Mouse (Mus musculus): ENCODE measurements at regions not wholly inside any gene's neighbourhood (a gene's known extent, or its start where the extent isn't known, plus 50 kb on each side); places are given as distances from the start of the nearest gene placed in this dataset.

DNA sequence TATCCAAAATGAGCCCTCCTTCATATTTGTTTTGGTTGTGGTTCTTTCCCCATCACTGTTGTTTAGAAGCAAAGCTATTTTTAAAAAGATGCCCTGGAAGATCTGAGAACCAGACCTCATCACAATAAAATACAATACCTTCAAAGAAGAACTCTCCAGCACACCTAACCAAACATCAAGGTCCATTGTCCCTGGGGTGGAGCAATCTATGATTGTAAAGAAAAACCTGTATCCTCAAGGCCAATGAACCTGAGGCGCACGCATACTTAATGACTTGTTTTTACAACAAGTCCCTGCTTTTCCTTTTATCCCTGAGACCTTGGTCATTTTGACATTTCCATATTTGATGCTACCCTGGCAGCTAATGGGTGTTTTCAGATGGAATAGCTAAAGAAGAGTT, 361.2 kb upstream of the Atp11b start:
- H3K27ac ChIP-seq (ENCODE audit: low read depth, low read length): no peak overlapping the region
- no peak for ATAC-seq
- no peaks in the 10 kb centered on the region for H3K4me1 ChIP-seq (ENCODE audit: control insufficient read depth, insufficient read depth, low read depth, low read length)
- 95% methylated on average over 2 of the region's 2 CpGs for WGBS
- H3K4me3 ChIP-seq (ENCODE audit: low read length): no peak overlapping the region
- H3K9ac ChIP-seq (ENCODE audit: low read depth, low read length): no peak overlapping the region
- no peaks in the 10 kb centered on the region for H3K36me3 ChIP-seq (ENCODE audit: control insufficient read depth, insufficient read depth, low read length)
- H3K4me2 ChIP-seq (ENCODE audit: low read length): no peak overlapping the region
- H3K27me3 ChIP-seq (replicated peaks; ENCODE audit: control insufficient read depth, insufficient read depth, low read length): no peaks in the 10 kb centered on the region
- H3K9me3 ChIP-seq (ENCODE audit: control insufficient read depth, low read length): no peaks in the 10 kb centered on the region

- Histone ChIP-seq H3K9ac (ENCODE audit: low read depth, low read length) (no peak overlapping the region), H3K36me3 (ENCODE audit: control insufficient read depth, insufficient read depth, low read length) (no peaks in the 10 kb centered on the region), H3K4me2 (ENCODE audit: low read length) (no peak overlapping the region), H3K27ac (ENCODE audit: low read depth, low read length) (no peak overlapping the region), H3K4me1 (ENCODE audit: control insufficient read depth, insufficient read depth, low read depth, low read length) (0 out of 2 replicates have a peak, but pooled peaks cover 3% of the 10 kb centered on the region), H3K9me3 (ENCODE audit: control insufficient read depth, low read length) (no peaks in the 10 kb centered on the region), H3K27me3 (replicated peaks; ENCODE audit: control insufficient read depth, insufficient read depth, low read length) (no peaks in the 10 kb centered on the region), H3K4me3 (ENCODE audit: low read length) (no peak overlapping the region)
- 47% methylated on average over 6 of the region's 6 CpGs for WGBS
- no peak for ATAC-seq
Observed at GRCm38 (mm10) chr3:35400213-35400612, 353.7 kb upstream of the Atp11b start.

GRCm38 (mm10) chr3:35402666-35403065, 351.2 kb upstream of the Atp11b start:
- Histone ChIP-seq H3K9me3 (ENCODE audit: control insufficient read depth, low read length) (no peaks in the 10 kb centered on the region), H3K4me2 (ENCODE audit: low read length) (no peak overlapping the region), H3K9ac (ENCODE audit: low read depth, low read length) (no peak overlapping the region), H3K36me3 (ENCODE audit: control insufficient read depth, insufficient read depth, low read length) (no peaks in the 10 kb centered on the region), H3K4me1 (ENCODE audit: control insufficient read depth, insufficient read depth, low read depth, low read length) (0 out of 2 replicates have a peak, but pooled peaks cover 9% of the 10 kb centered on the region), H3K27ac (ENCODE audit: low read depth, low read length) (no peak overlapping the region), H3K4me3 (ENCODE audit: low read length) (no peak overlapping the region), H3K27me3 (replicated peaks; ENCODE audit: control insufficient read depth, insufficient read depth, low read length) (no peaks in the 10 kb centered on the region)
- 74% methylated on average over 10 of the region's 10 CpGs for WGBS
- no peak for ATAC-seq

DNA sequence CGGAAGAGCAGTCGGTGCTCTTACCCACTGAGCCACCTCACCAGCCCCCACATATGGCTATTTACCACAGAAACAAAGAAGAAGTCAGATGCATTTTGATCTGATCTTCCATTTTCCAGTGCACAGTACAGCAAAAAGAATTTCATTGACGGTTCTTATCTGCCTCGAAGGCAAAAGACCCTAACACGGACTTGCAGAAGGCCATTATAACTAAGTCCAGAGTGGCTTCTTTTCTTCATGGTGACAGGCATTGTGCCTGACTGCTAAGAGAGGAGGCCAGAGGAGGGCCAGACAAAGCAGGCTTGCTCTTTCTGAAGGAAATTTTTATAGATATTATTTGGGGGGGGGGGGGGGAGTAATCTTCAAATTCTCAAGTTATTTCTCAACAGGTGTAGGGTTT, 350.0 kb upstream of the Atp11b start:
- 0 out of 2 replicates have a peak, but pooled peaks cover 9% of the 10 kb centered on the region for H3K4me1 ChIP-seq (ENCODE audit: control insufficient read depth, insufficient read depth, low read depth, low read length)
- WGBS: 40% methylated on average over 5 of the region's 5 CpGs
- H3K4me2 ChIP-seq (ENCODE audit: low read length): no peak overlapping the region
- no peak overlapping the region for H3K4me3 ChIP-seq (ENCODE audit: low read length)
- H3K36me3 ChIP-seq (ENCODE audit: control insufficient read depth, insufficient read depth, low read length): no peaks in the 10 kb centered on the region
- H3K9ac ChIP-seq (ENCODE audit: low read depth, low read length): no peak overlapping the region
- H3K27me3 ChIP-seq (replicated peaks; ENCODE audit: control insufficient read depth, insufficient read depth, low read length): no peaks in the 10 kb centered on the region
- no peak for ATAC-seq
- peak overlapping the region; percentile 20; the same call in 1 of the 2 replicates for H3K27ac ChIP-seq (ENCODE audit: low read depth, low read length)
- H3K9me3 ChIP-seq (ENCODE audit: control insufficient read depth, low read length): no peaks in the 10 kb centered on the region

DNA sequence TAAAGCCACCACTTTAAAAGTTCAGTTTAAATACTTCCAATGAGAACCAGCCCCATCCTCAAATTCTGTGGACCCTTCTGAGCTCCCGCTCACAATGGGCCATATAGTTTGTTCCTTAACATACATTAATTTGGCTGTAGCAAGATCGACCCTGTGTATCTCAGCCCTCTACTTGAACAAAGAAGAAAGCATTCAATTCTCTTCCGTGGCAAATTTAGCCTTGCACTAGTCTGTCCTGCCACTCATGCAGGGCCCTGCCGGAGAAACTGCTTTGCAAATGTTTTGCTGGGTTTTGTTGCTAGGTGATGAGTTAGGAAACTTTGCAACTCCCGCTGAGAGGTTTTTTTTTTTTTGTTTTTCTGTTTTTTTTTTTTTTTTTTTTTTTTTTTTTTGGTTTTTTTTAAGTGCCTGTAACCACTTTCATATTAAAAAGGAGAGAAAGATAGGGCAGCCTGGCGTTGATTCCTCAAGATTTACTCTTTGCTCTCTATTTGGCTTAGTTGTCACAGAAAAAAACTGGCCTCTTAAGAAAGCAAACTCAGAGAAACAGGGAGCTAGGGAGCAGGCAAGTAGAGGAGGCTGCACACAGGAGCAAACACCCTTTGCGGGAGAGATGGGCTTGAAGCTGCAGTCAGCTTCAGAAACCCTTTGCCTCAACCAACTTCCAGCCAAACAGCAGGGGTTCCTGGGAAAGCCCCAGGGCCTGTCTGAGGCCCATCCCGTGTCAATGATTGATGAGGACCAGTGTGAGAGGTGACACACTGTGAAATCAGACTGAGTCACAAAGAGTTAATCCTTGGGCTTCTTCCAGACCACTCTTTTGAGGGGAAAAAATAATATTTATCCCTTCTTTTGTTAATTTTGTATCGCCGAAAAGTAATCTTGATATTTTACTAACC, 349.2 kb upstream of the Atp11b start:
- 0 out of 2 replicates have a peak, but pooled peaks cover 9% of the 10 kb centered on the region for H3K4me1 ChIP-seq (ENCODE audit: control insufficient read depth, insufficient read depth, low read depth, low read length)
- H3K4me3 ChIP-seq (ENCODE audit: low read length): no peak overlapping the region
- peak overlapping the region; percentile 18; the same call in 1 of the 2 replicates for H3K4me2 ChIP-seq (ENCODE audit: low read length)
- no peaks in the 10 kb centered on the region for H3K27me3 ChIP-seq (replicated peaks; ENCODE audit: control insufficient read depth, insufficient read depth, low read length)
- peak; percentile 72 for ATAC-seq
- H3K27ac ChIP-seq (ENCODE audit: low read depth, low read length): peak overlapping the region; percentile 72
- WGBS: 5% methylated on average over 10 of the region's 10 CpGs
- H3K9ac ChIP-seq (ENCODE audit: low read depth, low read length): no peak overlapping the region
- no peaks in the 10 kb centered on the region for H3K36me3 ChIP-seq (ENCODE audit: control insufficient read depth, insufficient read depth, low read length)
- H3K9me3 ChIP-seq (ENCODE audit: control insufficient read depth, low read length): no peaks in the 10 kb centered on the region

DNA sequence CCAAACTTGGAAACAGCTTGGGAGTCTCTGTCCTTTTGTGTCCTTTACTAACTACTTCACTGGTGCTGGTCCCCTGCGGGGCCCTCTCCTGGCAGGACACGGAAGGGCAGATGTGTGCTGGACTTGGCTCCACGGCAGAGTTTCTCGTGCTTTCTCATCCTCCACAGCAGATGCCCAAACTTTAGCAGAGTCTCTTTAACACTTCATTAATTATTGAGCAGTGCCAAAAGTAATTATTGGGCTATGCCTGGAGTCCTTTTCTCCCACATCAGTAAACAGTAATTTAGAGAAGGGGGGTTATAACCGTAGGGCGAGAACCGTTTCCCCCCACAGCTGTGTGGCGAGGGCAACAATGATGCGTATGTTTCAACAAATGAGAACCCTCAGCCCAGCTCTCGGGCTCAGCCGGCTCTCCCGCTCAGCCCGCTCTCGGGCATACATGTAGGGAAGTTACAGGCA, 348.3 kb upstream of the Atp11b start:
- H3K9ac ChIP-seq (ENCODE audit: low read depth, low read length): no peak overlapping the region
- WGBS: 15% methylated on average over 14 of the region's 14 CpGs
- H3K27ac ChIP-seq (ENCODE audit: low read depth, low read length): peak overlapping the region; percentile 71
- 0 out of 2 replicates have a peak, but pooled peaks cover 9% of the 10 kb centered on the region for H3K4me1 ChIP-seq (ENCODE audit: control insufficient read depth, insufficient read depth, low read depth, low read length)
- no peaks in the 10 kb centered on the region for H3K36me3 ChIP-seq (ENCODE audit: control insufficient read depth, insufficient read depth, low read length)
- ATAC-seq: peak; percentile 67; the same call in 1 of the 2 replicates
- no peaks in the 10 kb centered on the region for H3K27me3 ChIP-seq (replicated peaks; ENCODE audit: control insufficient read depth, insufficient read depth, low read length)
- peak overlapping the region; percentile 18 for H3K4me2 ChIP-seq (ENCODE audit: low read length)
- H3K4me3 ChIP-seq (ENCODE audit: low read length): no peak overlapping the region
- no peaks in the 10 kb centered on the region for H3K9me3 ChIP-seq (ENCODE audit: control insufficient read depth, low read length)

GRCm38 (mm10) chr3:35437687-35438086, 316.2 kb upstream of the Atp11b start:
- no peaks in the 10 kb centered on the region for H3K27me3 ChIP-seq (replicated peaks; ENCODE audit: control insufficient read depth, insufficient read depth, low read length)
- no peak overlapping the region for H3K9ac ChIP-seq (ENCODE audit: low read depth, low read length)
- no peaks in the 10 kb centered on the region for H3K4me1 ChIP-seq (ENCODE audit: control insufficient read depth, insufficient read depth, low read depth, low read length)
- no peak for ATAC-seq
- H3K27ac ChIP-seq (ENCODE audit: low read depth, low read length): no peak overlapping the region
- H3K4me3 ChIP-seq (ENCODE audit: low read length): no peak overlapping the region
- H3K4me2 ChIP-seq (ENCODE audit: low read length): no peak overlapping the region
- H3K9me3 ChIP-seq (ENCODE audit: control insufficient read depth, low read length): no peaks in the 10 kb centered on the region
- WGBS: 94% methylated on average over 1 of the region's 1 CpGs
- no peaks in the 10 kb centered on the region for H3K36me3 ChIP-seq (ENCODE audit: control insufficient read depth, insufficient read depth, low read length)

DNA sequence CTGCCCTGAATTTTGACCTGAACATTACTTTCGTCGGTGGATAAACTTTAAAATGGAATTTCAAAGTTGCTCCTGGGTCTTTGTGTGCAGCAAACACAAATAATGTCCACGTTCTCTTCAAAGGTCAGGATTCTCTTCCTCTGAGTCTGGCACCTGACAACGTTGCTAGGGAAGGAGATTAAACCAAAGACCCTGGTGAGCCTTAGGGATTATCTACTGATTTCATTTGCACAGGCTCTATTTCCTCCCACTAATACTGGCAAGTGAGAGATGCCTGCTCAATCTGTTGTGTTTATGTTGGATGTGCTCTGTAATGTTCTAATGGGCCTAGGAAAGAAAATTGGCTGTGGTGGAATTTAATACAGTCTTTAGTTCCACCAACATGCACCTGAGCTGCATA, 291.0 kb upstream of the Atp11b start:
- Histone ChIP-seq H3K4me2 (ENCODE audit: low read length) (no peak overlapping the region), H3K4me1 (ENCODE audit: control insufficient read depth, insufficient read depth, low read depth, low read length) (0 out of 2 replicates have a peak, but pooled peaks cover 2% of the 10 kb centered on the region), H3K4me3 (ENCODE audit: low read length) (no peak overlapping the region), H3K27me3 (replicated peaks; ENCODE audit: control insufficient read depth, insufficient read depth, low read length) (no peaks in the 10 kb centered on the region), H3K36me3 (ENCODE audit: control insufficient read depth, insufficient read depth, low read length) (no peaks in the 10 kb centered on the region), H3K27ac (ENCODE audit: low read depth, low read length) (no peak overlapping the region), H3K9me3 (ENCODE audit: control insufficient read depth, low read length) (no peaks in the 10 kb centered on the region), H3K9ac (ENCODE audit: low read depth, low read length) (no peak overlapping the region)
- ATAC-seq: no peak
- WGBS: 50% methylated on average over 4 of the region's 4 CpGs

DNA sequence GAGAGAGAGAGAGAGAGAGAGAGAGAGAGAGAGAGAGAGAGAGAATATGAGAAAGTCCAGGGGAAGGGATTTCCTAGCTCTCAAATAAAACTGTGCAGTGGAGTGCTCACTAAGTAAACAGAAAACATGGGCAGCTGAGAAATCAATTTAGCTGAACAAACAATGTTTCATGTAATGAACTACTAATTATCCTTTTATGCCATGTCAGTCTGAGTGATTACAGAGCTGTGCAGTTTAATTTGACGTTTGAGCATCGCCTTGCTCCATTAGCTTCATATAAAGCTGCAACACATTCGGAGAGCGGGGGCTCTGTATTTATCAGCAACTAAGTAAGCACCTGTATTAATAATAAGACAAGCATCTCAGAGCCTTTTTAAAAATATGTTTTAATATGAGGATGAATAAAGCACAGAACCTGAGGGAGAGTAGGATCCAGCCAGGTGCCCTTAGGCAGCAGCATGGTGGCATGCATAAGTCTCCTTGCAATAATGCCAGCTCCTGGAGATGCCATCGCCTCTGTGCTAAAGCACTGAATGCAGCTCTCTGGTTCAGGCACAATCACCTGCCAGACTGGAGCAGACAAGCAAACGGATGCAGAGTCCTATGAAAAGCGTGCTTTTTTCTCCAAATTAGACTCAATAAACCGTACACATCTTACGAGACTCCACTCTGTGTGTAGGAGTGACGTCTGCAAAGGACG, 289.5 kb upstream of the Atp11b start:
- Histone ChIP-seq H3K36me3 (ENCODE audit: control insufficient read depth, insufficient read depth, low read length) (no peaks in the 10 kb centered on the region), H3K4me1 (ENCODE audit: control insufficient read depth, insufficient read depth, low read depth, low read length) (0 out of 2 replicates have a peak, but pooled peaks cover 2% of the 10 kb centered on the region), H3K27me3 (replicated peaks; ENCODE audit: control insufficient read depth, insufficient read depth, low read length) (no peaks in the 10 kb centered on the region), H3K9ac (ENCODE audit: low read depth, low read length) (no peak overlapping the region), H3K4me2 (ENCODE audit: low read length) (no peak overlapping the region), H3K4me3 (ENCODE audit: low read length) (no peak overlapping the region), H3K9me3 (ENCODE audit: control insufficient read depth, low read length) (no peaks in the 10 kb centered on the region), H3K27ac (ENCODE audit: low read depth, low read length) (no peak overlapping the region)
- WGBS: 58% methylated on average over 11 of the region's 11 CpGs
- peak; percentile 85 for ATAC-seq
